Mouse (Mus musculus) monocyte, adult 2 months (primary cell): ENCODE results near the gene Spata13.

Source experiments
- DNase-seq, 2 experiments: peaks; one replicate each; pipeline ENCODE4 v3.0.0; 2022; ENCODE audit warnings: low spot score in 2 of 2, low read depth in 1 of 2

Spata13 gene

GRCm38 (mm10) chr14:60671504-60671903, 37.7 kb downstream of the Spata13 start:
- no peak for DNase-seq

GRCm38 (mm10) chr14:60675697-60676096, 41.9 kb downstream of the Spata13 start:
- no peak for DNase-seq

- no peak for DNase-seq
Measured at GRCm38 (mm10) chr14:60676625-60677314, 43.0 kb downstream of the Spata13 start.

GRCm38 (mm10) chr14:60682361-60683023, 48.7 kb downstream of the Spata13 start:
- no peak for DNase-seq

- no peak for DNase-seq
Measured at GRCm38 (mm10) chr14:60683989-60684388, 50.2 kb downstream of the Spata13 start.

- no peak for DNase-seq
Measured at GRCm38 (mm10) chr14:60686733-60687132, 52.9 kb downstream of the Spata13 start.

- no peak for DNase-seq
Measured at GRCm38 (mm10) chr14:60687241-60687640, 53.4 kb downstream of the Spata13 start.

- DNase-seq, result no peak
Measured at GRCm38 (mm10) chr14:60688509-60689205, 54.9 kb downstream of the Spata13 start.

- no peak for DNase-seq
Measured at GRCm38 (mm10) chr14:60689768-60690167, 56.0 kb downstream of the Spata13 start.

GRCm38 (mm10) chr14:60690631-60691030, 56.8 kb downstream of the Spata13 start:
- no peak for DNase-seq

- DNase-seq, result no peak
Measured at GRCm38 (mm10) chr14:60693122-60693536, 59.3 kb downstream of the Spata13 start.

- DNase-seq, result no peak
Measured at GRCm38 (mm10) chr14:60693666-60694065, 59.9 kb downstream of the Spata13 start.

GRCm38 (mm10) chr14:60694215-60694997, 60.6 kb downstream of the Spata13 start:
- no peak for DNase-seq

- no peak for DNase-seq
Measured at GRCm38 (mm10) chr14:60697351-60697750, 63.5 kb downstream of the Spata13 start.

GRCm38 (mm10) chr14:60698980-60699379, 65.2 kb downstream of the Spata13 start:
- DNase-seq, result no peak

- no peak for DNase-seq
Measured at GRCm38 (mm10) chr14:60702377-60703140, 68.8 kb downstream of the Spata13 start.

GRCm38 (mm10) chr14:60704510-60704909, 70.7 kb downstream of the Spata13 start:
- no peak for DNase-seq

- DNase-seq, result no peak
Measured at GRCm38 (mm10) chr14:60704961-60705360, 71.2 kb downstream of the Spata13 start.

GRCm38 (mm10) chr14:60709192-60709591, 75.4 kb downstream of the Spata13 start:
- DNase-seq, result no peak

GRCm38 (mm10) chr14:60709749-60710148, 75.9 kb downstream of the Spata13 start:
- no peak for DNase-seq

GRCm38 (mm10) chr14:60711161-60711560, 77.4 kb downstream of the Spata13 start:
- DNase-seq, result no peak
